Mouse (Mus musculus) urinary bladder, postnatal 36 days (tissue): ENCODE data around the gene Mocs3.
A peak's percentile ranks its signal among the peaks of the same experiment; 100 is the strongest.

Source experiments
- DNase-seq, 2 experiments: peaks; one replicate each; pipeline ENCODE4 v3.0.0; 2022; ENCODE audit warnings: low spot score in 2 of 2, mixed read lengths in 1 of 2

Mocs3 gene

DNA sequence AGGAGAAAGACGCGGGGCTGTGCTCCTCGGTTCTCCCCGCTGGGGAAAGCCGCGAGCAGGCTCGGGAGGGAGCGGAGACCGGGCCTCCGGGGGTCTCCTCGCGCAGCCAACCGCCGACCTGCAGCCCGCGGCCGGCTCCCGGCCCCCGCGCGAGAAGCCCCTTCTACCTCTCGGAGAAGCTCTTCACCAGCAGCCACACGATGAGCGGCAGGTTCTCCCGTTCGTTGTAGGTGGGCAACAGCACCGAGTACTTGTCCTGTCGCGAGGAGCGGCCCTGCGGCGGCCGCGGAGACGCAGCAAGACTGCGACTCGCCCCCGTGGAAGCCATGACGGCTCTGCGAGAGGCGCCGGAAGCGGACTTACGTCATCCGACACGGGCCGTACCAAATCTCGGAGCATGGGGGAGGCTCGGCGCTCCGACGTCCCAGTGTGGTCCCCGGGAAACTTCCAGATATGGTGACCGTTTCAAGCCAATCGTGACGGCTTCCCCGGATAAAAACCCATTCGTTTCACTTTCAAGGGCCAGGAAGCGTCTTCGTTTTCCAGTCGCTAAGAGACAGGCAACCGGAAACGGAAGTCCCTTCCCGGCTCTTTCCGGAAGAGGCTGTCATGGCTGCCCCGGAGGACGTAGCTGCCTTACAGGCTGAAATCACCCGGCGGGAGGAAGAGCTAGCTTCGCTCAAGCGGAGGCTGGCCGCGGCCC, at the start of gene Mocs3, which contains the start of the genes Gm20716 and Dpm1:
Gene Mocs3, plus strand, starts transcription at position 597 of the 703 bp plus-strand sequence.
Gene Gm20716, minus strand, starts transcription at position 339 of the 703 bp plus-strand sequence.
Gene Dpm1, minus strand, starts transcription at position 566 of the 703 bp plus-strand sequence.
- DNase-seq, result peak; percentile 81 to 86

DNA sequence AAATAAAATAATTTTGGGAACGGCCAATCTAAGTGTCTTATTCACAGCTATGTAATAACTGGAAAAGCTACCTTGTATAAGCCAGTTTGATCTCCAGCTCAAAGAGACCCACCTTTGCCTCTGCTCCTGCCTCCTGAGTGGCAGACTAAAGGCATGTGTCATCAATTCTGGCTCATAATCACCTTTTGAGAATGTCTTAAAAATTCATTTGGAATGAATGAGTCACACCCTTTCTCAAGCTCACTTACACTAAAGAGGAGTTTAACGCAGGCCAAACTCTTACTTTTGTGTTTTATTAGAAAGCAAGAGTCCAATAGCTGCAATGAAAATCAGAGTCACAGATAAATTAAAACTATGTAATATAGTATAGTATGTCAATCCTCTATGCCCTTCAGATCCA, 38.6 kb upstream of the Mocs3 start:
- DNase-seq, result no peak

DNA sequence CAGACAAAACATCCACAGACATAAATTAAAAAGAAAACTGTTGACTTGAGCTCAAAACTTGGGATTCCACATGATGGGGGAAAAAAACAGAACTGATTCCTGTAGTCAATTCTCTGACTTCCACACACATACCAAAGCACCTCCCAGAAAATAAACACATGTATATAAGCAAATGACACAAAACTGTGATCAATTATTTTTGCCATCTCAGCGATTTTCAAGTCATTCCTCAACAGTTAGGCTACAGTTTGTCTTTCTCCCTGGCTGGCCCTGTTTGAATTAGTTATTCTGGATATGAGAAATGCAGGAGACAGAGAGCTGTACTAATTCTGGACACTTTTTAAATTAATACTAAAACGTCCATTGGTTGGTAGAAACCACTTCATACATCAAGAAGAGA, 36.7 kb upstream of the Mocs3 start:
- DNase-seq, result no peak

DNA sequence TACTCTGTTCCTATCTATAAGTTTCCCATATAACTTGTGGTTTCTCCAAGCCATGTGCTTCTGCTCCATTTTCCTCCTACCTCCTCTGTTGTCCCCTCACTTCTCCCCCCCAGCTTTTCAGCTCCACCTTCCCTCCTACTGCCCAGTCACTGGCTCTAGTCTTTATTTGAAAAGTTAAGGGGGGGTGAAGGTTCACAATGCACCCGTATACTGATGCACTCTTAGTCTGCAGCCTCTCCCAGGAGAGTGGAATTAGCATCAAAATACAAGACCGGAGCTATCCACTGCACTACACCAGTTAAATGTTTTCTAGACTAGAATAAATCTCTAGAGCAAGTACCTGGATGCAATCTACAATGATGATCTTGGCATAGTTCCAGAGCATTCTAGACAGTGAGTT, 34.7 kb upstream of the Mocs3 start:
- no peak for DNase-seq

DNA sequence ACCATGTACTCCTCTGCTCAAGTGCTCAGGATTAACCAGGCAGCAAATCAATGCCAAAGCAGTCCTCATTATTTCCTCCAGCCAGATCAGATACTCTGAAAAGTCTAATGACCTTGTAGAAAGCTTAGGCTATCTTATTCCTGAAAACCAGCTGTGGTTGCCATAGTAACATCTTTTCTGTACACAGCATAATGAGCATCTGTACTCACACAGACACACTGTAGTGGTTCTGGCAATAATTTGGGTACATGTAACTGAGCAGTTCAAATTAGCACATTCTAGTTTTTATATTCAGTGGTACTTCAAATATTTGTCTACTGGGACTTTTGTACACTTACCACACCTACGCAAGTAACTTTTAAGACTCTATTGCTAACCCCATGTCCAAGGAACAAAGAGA, 32.0 kb upstream of the Mocs3 start:
- DNase-seq, result no peak

DNA sequence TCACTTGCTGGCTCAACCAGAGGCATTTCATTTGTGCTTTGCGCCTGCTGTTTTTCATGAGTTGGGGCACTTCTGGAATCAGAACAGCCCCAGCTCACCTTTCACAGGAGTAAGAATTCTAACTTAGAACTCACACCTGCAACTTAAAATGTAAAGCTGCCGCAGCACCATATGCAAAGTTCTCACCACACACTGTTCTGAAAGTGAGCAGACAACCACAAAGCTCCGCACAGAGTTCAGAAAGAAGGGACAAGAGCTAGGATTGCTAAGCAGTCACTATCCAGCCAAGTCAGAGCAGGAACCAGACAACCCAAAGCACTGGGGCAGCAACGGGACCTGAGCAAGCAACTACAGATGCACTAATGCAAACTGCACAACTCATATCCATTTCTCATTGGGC, 30.9 kb upstream of the Mocs3 start:
- no peak for DNase-seq

DNA sequence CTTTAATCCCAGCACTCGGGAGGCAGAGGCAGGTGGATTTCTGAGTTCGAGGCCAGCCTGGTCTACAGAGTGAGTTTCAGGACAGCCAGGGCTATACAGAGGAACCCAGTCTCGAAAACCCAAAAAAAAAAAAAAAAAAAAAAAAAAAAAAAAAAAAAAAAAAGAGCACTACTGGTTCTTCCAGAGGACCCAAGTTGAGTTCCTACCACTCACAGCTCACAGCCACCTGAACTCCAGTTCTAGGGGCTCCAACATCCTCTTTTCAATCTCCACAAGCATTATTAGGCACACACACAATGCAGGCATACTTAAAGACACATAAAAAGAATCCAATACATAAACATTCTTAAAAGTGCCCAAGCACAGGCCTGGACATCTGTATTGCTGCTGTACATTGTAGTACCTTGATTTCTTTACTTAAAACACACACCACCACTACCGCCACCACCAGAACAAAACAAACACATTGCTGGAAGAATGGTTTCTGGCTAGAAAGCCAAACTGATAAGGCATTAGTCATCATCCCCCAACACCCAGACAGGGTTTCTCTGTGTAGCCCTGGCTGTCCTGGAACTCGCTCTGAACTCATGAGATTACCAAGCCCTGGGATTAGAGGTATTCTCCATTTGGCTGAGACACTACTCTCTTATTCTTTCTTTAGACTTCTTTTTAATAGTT, 30.3 kb upstream of the Mocs3 start:
- DNase-seq, result no peak

DNA sequence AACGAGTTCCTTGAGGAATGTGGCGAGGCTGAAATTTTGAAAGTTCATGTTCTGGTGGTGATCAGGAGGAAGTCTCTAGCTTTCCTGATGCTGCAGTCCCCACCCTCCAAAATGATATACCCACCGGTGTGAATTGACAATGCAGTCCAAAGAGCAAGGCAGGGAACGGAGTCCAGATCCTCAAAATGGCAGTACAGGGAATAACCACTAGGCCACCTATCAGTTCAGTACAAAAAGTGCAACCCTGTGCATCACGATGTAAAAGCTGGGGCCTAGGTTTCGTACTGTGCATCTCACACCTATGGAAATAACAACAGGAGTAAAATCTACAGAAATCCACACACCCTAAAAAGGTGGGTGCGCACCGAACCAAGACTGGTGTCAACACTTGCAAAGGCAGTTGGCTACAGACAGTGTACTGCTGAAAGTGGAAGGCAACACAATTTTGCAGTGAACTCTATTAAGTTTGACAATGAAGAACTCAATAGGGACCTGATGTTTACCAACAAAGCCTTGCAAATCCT, 25.9 kb upstream of the Mocs3 start:
- no peak for DNase-seq

DNA sequence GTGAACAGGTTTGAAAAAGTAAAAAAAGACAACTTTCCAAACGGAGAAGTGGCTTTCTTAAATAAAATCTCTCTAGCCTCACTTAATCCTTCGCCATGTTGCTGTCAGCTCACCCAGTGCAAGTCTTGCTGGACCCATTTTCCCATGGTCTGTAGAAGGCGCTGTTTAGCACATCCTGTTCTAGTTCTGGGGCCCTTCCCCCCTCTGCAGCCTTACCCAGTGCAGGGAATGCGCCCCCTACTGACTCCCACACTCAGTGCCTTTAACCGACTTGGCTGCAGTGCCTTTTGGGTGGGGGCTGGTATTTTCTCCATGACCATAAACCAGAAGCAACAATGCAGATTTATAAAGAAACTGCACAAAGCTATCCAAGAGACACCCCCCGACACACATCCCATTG, 25.2 kb upstream of the Mocs3 start:
- DNase-seq, result peak; percentile 82 to 86

DNA sequence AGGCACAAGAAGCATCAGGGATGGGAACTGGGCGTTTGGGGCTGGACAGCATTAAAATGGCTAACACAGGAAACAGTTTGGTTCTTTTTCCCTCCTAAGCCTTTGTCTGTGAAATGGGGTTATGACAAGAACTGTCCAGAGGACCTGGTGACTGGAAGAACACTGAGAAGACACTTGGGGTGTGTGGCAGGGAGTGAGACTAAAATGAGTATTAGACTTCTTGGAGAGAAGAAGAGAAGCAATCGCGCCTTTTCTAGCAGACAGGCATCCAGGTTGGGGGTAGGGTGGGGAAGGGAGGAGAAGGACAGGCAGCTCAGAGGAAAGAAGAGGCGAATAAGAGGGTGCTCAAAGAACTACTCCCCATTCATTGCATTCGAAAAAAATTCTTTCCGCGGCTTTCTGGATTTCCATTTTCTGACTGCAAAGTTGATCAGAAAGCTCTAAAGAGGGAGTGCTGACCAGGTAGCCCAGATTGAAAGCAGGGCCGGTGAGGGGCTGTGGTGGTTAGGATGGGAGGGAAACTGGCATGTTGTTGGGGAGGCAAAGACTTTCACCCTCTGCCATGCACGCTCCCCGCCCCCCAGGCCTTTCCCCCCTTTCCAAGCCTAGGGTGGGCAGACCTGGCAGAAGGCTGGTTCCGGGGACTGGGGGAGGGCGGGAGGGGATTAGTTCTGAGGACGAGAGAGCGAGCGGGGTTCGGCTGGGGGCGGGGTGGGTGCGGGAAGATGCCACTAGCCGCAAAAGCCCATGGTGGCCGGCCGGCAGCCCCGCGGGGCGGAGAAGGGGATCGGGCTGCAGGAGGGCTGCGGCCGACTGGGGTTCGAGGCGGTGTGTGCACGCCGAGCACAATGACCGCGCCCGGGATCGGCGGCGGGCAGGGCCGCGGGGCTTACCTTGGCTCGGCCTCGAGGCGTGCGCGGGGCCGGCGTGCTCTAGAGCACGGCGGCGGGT, 24.5 kb upstream of the Mocs3 start:
- DNase-seq, result peak in 1 of 2 experiments; percentile 6

DNA sequence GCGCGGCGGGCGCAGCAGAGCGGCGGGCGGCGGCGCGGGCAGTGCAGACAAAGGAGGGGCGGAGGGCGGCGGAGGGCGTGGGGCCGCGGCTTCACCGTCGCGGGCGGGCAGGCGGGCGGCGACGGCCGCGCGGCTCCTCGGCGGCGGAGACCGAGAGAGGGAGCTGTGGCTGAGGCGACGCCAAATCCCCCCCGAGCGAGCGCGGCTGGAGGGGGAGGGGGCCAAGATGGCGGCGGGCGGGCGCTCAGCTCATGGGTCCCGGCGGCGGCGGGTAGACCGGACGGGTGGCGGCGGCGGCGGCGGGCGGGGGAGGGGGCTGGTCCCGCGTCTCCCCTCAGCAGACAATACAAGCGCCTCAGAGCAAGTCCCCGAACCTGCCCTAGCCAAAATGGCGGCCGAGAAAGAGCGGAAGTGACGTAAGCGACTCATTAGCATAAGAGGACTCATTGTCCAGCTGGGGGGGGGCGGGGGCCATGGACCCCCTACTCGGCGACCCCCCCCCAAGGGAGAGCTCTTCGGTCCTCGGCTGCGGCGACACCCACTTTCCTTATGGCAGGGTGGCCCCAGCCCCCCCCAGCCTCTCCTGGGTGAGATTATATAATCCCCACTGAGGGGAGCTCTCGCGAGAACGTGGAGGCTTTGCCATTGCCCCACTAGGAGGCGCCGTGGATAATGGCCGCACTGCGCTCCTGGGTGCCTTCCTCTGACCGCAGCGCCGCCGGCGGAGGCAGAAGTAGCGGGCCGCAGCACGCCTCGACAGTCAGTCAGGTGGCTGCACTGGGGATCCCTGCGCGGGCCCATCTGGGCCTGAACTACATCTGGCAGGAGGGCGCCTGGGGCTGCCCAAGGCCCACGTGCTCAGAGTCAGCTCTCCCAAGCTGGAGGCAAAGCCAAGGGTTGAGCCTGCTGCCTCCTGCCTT, 23.4 kb upstream of the Mocs3 start, which contains the start of gene Adnp:
Gene Adnp, minus strand, starts transcription at position 388 of the 920 bp plus-strand sequence.
- DNase-seq, result peak; percentile 92 to 96

DNA sequence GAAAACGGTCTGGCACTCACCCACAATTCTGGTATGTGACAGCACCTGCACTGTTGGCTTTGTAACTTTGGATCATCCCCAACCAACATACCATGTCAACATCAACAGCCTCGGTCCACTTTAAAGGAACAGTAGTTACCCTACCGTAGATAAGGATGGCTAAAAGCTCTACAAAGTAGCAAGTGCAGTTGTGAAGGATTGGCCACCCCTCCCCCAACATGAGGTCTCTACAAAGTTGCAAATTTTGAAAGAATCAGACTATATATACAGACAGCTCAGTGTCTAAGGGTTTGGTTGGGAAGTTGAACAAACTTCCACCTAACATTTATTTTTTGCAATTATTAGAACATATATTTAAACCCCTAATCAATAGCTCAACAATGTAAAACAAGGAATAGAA, 22.5 kb upstream of the Mocs3 start:
- DNase-seq, result no peak

DNA sequence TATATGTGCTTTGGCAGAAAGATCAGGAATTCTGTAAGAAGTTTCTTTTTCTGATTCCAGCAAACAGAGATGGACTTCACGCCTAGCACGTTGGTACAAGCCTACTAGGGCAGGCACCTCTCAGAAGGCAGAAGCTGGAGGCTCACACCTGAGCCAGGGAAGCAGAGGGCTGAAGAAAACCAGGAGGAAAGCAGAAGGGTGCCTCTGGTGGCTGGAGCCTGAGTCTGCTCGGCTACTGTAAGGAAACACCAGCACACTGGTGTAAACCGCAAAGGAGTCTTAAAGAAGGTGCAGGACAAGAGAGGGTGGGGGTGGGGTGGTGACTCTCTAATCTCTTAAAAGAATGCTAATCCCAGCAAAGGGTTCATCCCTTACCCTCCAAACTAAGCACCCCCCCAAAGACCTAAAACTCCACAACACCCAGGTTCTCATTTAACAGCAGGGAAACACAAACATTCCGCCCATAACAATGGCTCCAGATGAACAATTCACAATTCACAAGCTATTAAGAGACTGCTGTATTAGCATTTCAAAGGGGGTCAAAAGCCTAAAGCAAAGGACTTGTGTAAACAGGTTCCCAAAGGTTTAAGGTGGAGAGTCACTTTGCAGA, 16.5 kb upstream of the Mocs3 start:
- no peak for DNase-seq

DNA sequence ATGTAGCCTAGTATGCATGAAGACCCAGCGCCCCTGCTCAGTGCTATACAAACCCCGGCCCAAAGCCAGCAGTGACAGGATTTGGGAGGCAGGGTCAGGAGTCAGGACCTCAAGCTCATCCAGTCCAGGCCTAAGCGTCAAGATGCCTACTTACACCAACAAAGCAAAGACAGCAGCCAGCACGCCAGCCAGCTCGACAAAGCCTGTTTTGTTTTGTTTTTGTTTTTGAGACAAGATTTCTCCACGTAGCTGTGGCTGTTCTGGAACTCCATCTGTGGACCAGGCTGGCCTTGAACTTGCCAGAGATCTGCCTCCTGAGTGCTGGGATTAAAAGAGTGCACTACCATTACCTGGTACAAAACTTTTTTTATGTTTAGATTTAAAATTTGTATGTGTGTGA, 7.1 kb upstream of the Mocs3 start:
- DNase-seq, result no peak

DNA sequence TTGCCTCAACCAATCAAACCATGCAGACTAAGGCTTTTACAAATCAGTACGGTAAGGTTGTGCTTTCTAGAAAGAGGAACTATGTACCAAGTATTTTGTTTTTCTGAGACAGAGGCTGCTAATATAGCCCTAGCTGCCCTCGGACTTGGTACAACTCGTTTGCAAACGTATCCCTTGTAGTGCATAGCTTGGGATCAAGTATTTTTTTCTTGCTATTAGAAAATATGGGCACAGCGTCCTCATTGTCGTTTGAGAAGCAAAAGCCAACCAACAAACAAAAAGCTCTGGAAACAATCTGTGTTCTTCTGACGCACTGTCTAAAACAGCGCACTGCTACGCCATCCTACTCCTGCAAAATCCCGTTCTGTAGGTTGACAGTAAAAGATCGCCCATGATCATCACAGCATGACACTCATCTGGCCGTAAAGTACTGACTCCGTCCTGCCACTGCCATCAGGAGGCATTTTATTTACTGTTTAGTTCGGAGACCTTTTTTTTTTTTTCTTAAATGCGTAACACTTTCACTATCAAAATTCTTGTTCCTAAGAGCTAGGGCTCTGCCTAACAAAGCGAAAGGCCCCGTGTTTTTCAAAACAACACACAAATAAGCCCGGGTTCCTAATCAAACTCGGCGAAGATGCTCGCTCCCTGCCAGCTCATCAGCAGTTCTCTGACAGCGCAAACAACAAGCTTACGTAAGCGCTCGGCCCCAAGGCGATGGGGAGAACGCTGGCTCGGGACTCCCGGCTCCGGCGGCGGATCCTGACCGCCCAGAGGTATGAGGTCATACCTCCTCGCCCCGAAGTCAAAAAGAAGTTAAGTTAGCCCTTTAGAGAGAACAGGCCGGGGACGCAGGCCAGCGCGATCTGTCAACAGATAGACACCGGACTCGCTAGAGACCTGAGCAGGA, 1.1 kb upstream of the Mocs3 start:
- peak in 1 of 2 experiments; percentile 49 for DNase-seq

DNA sequence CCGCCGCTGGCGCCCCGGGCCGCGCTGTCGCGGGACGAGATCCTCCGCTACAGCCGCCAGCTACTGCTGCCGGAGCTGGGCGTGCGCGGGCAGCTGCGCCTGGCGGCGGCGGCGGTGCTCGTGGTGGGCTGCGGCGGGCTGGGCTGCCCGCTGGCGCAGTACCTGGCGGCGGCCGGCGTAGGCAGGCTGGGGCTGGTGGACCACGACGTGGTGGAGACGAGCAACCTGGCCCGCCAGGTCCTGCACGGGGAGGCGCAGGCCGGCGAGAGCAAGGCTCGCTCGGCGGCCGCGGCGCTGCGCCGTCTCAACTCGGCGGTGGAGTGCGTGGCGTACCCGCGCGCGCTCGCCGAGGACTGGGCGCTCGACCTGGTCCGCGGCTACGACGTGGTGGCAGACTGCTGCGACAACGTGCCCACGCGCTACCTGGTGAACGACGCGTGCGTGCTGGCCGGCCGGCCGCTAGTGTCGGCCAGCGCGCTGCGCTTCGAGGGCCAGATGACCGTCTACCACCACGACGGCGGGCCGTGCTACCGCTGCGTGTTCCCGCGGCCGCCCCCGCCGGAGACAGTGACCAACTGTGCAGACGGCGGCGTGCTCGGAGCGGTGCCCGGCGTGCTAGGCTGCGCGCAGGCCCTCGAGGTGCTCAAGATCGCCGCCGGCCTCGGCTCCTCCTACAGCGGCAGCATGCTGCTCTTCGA, 500 bp downstream of the Mocs3 start:
- peak in 1 of 2 experiments; percentile 13 for DNase-seq

DNA sequence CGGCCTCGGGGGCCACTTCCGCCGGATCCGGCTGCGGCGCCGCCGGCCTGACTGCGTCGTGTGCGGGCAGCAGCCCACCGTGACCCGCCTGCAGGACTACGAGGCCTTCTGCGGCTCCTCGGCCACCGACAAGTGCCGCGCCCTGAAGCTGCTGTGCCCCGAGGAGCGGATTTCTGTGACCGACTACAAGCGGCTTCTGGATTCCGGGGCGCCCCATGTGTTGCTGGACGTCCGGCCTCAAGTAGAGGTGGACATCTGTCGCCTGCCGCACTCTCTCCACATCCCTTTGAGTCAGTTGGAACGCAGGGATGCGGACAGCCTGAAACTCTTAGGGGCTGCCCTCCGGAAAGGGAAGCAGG, 1.0 kb downstream of the Mocs3 start:
- DNase-seq, result no peak

DNA sequence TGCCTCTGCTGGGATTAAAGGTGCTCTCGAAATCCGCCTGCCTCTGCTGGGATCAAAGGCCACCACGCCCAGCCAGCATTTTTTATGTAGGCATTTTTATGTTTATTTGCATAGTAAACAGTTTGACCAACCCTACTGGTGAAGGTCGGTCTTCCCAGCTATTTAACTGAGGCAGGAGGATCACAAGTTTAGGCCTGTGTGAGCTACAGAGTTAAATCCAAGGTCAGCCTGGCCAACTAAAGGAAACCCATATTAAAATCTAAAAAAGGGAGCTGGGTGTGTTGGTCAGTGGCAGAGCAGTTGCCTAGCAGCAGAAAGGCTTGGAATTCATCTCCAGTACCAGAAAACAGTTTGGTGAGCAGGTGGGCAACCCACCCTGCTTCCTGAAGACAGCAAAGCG, 2.9 kb downstream of the Mocs3 start:
- DNase-seq, result no peak

DNA sequence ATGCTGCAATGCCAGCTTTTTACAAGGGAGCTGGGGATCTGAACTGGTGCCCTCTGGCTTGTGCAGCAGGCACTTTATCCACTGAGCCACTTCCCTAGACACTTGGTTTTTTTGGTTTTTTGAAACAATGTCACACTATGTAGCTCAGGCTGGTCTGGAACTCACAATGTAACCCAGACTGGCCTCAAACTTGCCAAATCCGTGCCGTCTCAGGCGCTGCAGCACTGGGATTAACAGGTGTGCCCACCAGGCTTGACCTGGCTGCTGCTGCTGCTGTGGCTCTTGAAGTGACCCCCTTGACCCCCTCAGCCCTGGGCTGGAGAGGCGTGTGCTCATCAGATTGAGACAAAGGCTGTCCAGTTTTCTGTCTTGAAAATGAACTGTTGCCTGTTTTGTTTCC, 7.9 kb downstream of the Mocs3 start:
- DNase-seq, result no peak
